Mouse (Mus musculus): ENCODE data around the gene Slc4a8. TPM values are rescaled to one million over a fixed set of nuclear protein-coding genes. Genes with fewer than 3 reads are reported as not detected.
"Not testable (repeated sequence)": the region's sequence is repeated elsewhere in the genome, so short reads cannot be mapped to it uniquely, and the experiment has no call there.

Gene Slc4a8
- polyA plus RNA-seq, 1 experiment from 2014 or later: 2.2 TPM

- Histone ChIP-seq H3K4me3 (no peak overlapping the region), H3K4me1 (peaks cover 11% of the 10 kb centered on the region), H3K36me3 (no peaks in the 10 kb centered on the region), H3K9me3 (no peaks in the 10 kb centered on the region), H3K27ac (no peak overlapping the region), H3K27me3 (ENCODE audit: insufficient read depth, poor library complexity, severe bottlenecking) (peaks cover 77% of the 10 kb centered on the region)
- WGBS: 68% methylated on average over 16 of the region's 16 CpGs
- no peak for DNase-seq (ENCODE audit: low spot score)
Measured at GRCm38 (mm10) chr15:100764163-100764951, 2.8 kb downstream of the Slc4a8 start.

GRCm38 (mm10) chr15:100766826-100767225, 5.3 kb downstream of the Slc4a8 start:
- no peak for DNase-seq (ENCODE audit: low spot score)
- no peak overlapping the region for H3K4me3 ChIP-seq
- H3K27ac ChIP-seq: no peak overlapping the region
- H3K9me3 ChIP-seq: no peaks in the 10 kb centered on the region
- no peaks in the 10 kb centered on the region for H3K36me3 ChIP-seq
- H3K27me3 ChIP-seq (ENCODE audit: insufficient read depth, poor library complexity, severe bottlenecking): peaks cover 96% of the 10 kb centered on the region
- peaks cover 6% of the 10 kb centered on the region for H3K4me1 ChIP-seq
- 82% methylated on average over 9 of the region's 9 CpGs for WGBS

- Histone ChIP-seq H3K27ac (no peak overlapping the region), H3K27me3 (ENCODE audit: insufficient read depth, poor library complexity, severe bottlenecking) (peaks cover 90% of the 10 kb centered on the region), H3K4me3 (no peak overlapping the region), H3K36me3 (no peaks in the 10 kb centered on the region), H3K4me1 (no peaks in the 10 kb centered on the region), H3K9me3 (no peaks in the 10 kb centered on the region)
- no peak for DNase-seq (ENCODE audit: low spot score)
- 81% methylated on average over 13 of the region's 13 CpGs for WGBS
Measured at GRCm38 (mm10) chr15:100767851-100768250, 6.3 kb downstream of the Slc4a8 start.

- WGBS: 59% methylated on average over 4 of the region's 4 CpGs
- H3K9me3 ChIP-seq; DNase-seq (ENCODE audit: low spot score); H3K36me3 ChIP-seq; H3K4me3 ChIP-seq; H3K4me1 ChIP-seq; H3K27ac ChIP-seq: not testable (repeated sequence)
- H3K27me3 ChIP-seq (ENCODE audit: insufficient read depth, poor library complexity, severe bottlenecking): peaks cover 83% of the 10 kb centered on the region
Measured at GRCm38 (mm10) chr15:100769023-100769422, 7.5 kb downstream of the Slc4a8 start.

GRCm38 (mm10) chr15:100770338-100770737, 8.8 kb downstream of the Slc4a8 start:
- Histone ChIP-seq H3K9me3 (no peaks in the 10 kb centered on the region), H3K4me1 (0 out of 2 replicates have a peak, but pooled peaks cover 3% of the 10 kb centered on the region), H3K27me3 (ENCODE audit: insufficient read depth, poor library complexity, severe bottlenecking) (peaks cover 81% of the 10 kb centered on the region), H3K36me3 (no peaks in the 10 kb centered on the region), H3K27ac (no peak overlapping the region), H3K4me3 (no peak overlapping the region)
- DNase-seq (ENCODE audit: low spot score): no peak
- 87% methylated on average over 5 of the region's 5 CpGs for WGBS

GRCm38 (mm10) chr15:100772685-100773084, 11.1 kb downstream of the Slc4a8 start:
- Histone ChIP-seq H3K36me3 (no peaks in the 10 kb centered on the region), H3K27ac (no peak overlapping the region), H3K4me1 (0 out of 2 replicates have a peak, but pooled peaks cover 5% of the 10 kb centered on the region), H3K27me3 (ENCODE audit: insufficient read depth, poor library complexity, severe bottlenecking) (peaks cover 81% of the 10 kb centered on the region), H3K4me3 (no peak overlapping the region), H3K9me3 (no peaks in the 10 kb centered on the region)
- WGBS: 80% methylated on average over 4 of the region's 4 CpGs
- DNase-seq (ENCODE audit: low spot score): no peak

- not testable (repeated sequence) for H3K9me3 ChIP-seq; H3K36me3 ChIP-seq; H3K4me1 ChIP-seq; H3K4me3 ChIP-seq; DNase-seq (ENCODE audit: low spot score); H3K27ac ChIP-seq
- 87% methylated on average over 6 of the region's 6 CpGs for WGBS
- peaks cover 82% of the 10 kb centered on the region for H3K27me3 ChIP-seq (ENCODE audit: insufficient read depth, poor library complexity, severe bottlenecking)
Measured at GRCm38 (mm10) chr15:100773859-100774258, 12.3 kb downstream of the Slc4a8 start.

- DNase-seq (ENCODE audit: low spot score): no peak
- no peaks in the 10 kb centered on the region for H3K9me3 ChIP-seq
- no peaks in the 10 kb centered on the region for H3K36me3 ChIP-seq
- H3K4me3 ChIP-seq: no peak overlapping the region
- no peak overlapping the region for H3K27ac ChIP-seq
- WGBS: 50% methylated on average over 19 of the region's 19 CpGs
- peaks cover 80% of the 10 kb centered on the region for H3K27me3 ChIP-seq (ENCODE audit: insufficient read depth, poor library complexity, severe bottlenecking)
- peaks cover 16% of the 10 kb centered on the region; the same call in 1 of the 2 replicates for H3K4me1 ChIP-seq
Measured at GRCm38 (mm10) chr15:100775189-100776166, 13.9 kb downstream of the Slc4a8 start.

- 82% methylated on average over 3 of the region's 3 CpGs for WGBS
- DNase-seq (ENCODE audit: low spot score): no peak
- no peak overlapping the region for H3K4me3 ChIP-seq
- H3K27ac ChIP-seq: no peak overlapping the region
- no peaks in the 10 kb centered on the region for H3K9me3 ChIP-seq
- H3K27me3 ChIP-seq (ENCODE audit: insufficient read depth, poor library complexity, severe bottlenecking): peaks cover 80% of the 10 kb centered on the region
- H3K36me3 ChIP-seq: no peaks in the 10 kb centered on the region
- H3K4me1 ChIP-seq: peaks cover 20% of the 10 kb centered on the region; the same call in 1 of the 2 replicates
Measured at GRCm38 (mm10) chr15:100776424-100776823, 14.9 kb downstream of the Slc4a8 start.

- no peaks in the 10 kb centered on the region for H3K36me3 ChIP-seq
- DNase-seq (ENCODE audit: low spot score): no peak
- no peak overlapping the region for H3K27ac ChIP-seq
- peaks cover 74% of the 10 kb centered on the region for H3K27me3 ChIP-seq (ENCODE audit: insufficient read depth, poor library complexity, severe bottlenecking)
- H3K4me3 ChIP-seq: no peak overlapping the region
- H3K4me1 ChIP-seq: peaks cover 20% of the 10 kb centered on the region; the same call in 1 of the 2 replicates
- 65% methylated on average over 32 of the region's 32 CpGs for WGBS
- H3K9me3 ChIP-seq: no peaks in the 10 kb centered on the region
Measured at GRCm38 (mm10) chr15:100777020-100778016, 15.8 kb downstream of the Slc4a8 start.

GRCm38 (mm10) chr15:100779896-100780295, 18.3 kb downstream of the Slc4a8 start:
- Histone ChIP-seq H3K27me3 (ENCODE audit: insufficient read depth, poor library complexity, severe bottlenecking) (peaks cover 64% of the 10 kb centered on the region), H3K27ac (no peak overlapping the region), H3K9me3 (no peaks in the 10 kb centered on the region), H3K36me3 (peaks cover 3% of the 10 kb centered on the region; the same call in 1 of the 2 replicates), H3K4me3 (no peak overlapping the region), H3K4me1 (peaks cover 20% of the 10 kb centered on the region; the same call in 1 of the 2 replicates)
- no peak for DNase-seq (ENCODE audit: low spot score)
- WGBS: 61% methylated on average over 10 of the region's 10 CpGs

All from heart, embryonic 10.5 days (tissue).